Mouse (Mus musculus): ENCODE results near the gene Sypl. TPM values are rescaled to one million over a fixed set of nuclear protein-coding genes. Genes with fewer than 3 reads are reported as not detected.

Gene Sypl
- total RNA-seq (2015) (187 and 189 TPM in 2 replicates), total RNA-seq (2017) (65.5 and 71.7 TPM in 2 replicates)

- peak; percentile 87 for ATAC-seq (replicated peaks; ENCODE audit: poor library complexity)
Observed at GRCm38 (mm10) chr12:32953596-32954215, at the start of gene Sypl. Sypl (plus strand) TSS chr12:32953891.

- ATAC-seq (replicated peaks; ENCODE audit: poor library complexity) = no peak
Observed at GRCm38 (mm10) chr12:32909686-32910085, 44.0 kb upstream of the Sypl start.

DNA sequence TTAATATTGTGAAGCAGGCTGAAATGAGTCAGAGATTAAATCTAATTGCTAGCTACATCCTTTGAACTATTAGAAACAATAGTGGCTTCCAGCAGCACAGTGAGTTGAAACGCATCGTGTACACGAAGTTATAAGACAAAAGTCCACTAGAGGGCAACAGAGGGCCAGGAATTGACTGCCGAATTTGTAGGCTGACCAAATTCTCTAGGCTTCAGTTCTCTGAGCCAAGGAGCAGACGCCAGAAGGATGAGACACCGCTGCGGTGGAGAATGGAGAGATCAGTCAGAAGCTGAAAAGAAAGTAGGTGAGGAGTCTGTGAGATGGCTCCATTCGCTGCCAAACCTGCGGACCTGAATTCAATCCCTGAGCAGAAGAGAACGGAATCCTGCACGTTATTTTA, 43.6 kb upstream of the Sypl start:
- ATAC-seq (replicated peaks; ENCODE audit: poor library complexity) = peak; percentile 86

DNA sequence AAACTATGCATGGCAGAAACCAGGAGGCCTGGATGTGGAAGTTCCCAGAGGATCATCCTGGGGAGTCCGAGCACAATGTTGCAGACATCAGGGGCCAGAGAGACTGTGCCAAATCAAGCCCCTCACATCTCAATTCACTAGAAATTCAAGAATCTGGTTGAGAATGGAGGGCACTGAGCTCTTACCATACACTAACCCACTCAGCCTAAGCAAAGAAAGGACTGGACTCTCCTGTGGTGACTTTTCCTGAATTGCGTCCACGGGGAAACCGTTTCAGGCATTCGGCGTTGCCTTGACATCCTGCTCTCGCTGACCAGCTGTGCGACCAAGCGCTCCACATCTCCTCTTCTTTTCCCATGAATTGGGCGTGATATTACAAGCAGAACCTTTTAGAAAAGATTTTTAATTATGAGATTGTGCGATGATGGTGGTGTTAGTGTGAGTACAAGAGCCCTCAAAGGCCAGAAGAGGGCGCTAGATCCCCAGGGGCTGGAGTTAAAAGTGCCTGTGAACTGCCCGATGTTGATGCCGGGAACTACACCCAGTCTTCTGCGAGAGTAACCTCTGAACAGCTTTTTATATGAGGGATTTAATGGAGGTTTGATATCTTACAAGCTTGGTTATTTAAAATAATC, 43.0 kb upstream of the Sypl start:
- ATAC-seq (replicated peaks; ENCODE audit: poor library complexity) = peak; percentile 83

- ATAC-seq (replicated peaks; ENCODE audit: poor library complexity) = no peak
Observed at GRCm38 (mm10) chr12:32911569-32911968, 42.1 kb upstream of the Sypl start.

GRCm38 (mm10) chr12:32912772-32913171, 40.9 kb upstream of the Sypl start:
- ATAC-seq (replicated peaks; ENCODE audit: poor library complexity) = peak; percentile 73

DNA sequence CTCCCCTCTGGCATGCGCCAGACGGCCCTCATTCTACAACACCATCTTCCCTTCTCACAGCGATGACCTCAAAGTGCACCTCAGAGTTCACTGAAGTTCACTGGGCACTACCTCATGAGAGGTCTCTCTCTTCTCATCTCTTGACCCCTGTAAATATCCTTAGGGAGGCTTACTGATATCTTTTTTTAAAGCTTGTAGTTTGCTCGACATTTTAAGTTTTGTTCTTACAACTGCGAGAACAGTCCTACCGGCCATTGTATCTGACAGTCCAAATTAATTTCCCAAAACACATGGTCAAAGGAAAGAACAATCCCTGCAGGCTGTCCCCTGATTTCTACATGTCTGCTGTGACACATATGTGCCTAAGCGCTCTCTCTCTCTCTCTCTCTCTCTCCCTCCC, 35.0 kb upstream of the Sypl start:
- ATAC-seq (replicated peaks; ENCODE audit: poor library complexity) = no peak

DNA sequence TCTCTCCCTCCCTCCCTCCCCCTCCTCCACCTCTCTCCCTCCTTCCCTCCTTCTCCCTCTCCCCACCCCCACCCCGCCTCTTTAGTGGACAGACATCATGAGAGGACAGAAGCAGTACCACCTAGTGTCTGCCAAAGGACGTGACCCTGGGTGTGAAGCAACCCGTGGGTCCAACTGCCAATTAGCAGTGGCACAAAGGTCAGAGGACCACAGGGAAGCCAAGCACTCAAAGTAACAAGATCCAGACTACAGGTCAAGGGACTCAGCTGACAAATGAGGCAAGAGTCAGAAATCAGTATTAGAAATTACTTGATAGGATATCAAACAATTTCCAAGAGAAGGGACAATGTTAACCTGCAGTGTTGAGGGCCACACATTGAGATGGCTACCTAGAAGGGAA, 34.6 kb upstream of the Sypl start:
- ATAC-seq (replicated peaks; ENCODE audit: poor library complexity) = no peak

GRCm38 (mm10) chr12:32919527-32919926, 34.2 kb upstream of the Sypl start:
- no peak for ATAC-seq (replicated peaks; ENCODE audit: poor library complexity)

- ATAC-seq (replicated peaks; ENCODE audit: poor library complexity) = peak; percentile 95
Observed at GRCm38 (mm10) chr12:32920185-32920788, 33.4 kb upstream of the Sypl start.

- no peak for ATAC-seq (replicated peaks; ENCODE audit: poor library complexity)
Observed at GRCm38 (mm10) chr12:32921071-32921470, 32.6 kb upstream of the Sypl start.

DNA sequence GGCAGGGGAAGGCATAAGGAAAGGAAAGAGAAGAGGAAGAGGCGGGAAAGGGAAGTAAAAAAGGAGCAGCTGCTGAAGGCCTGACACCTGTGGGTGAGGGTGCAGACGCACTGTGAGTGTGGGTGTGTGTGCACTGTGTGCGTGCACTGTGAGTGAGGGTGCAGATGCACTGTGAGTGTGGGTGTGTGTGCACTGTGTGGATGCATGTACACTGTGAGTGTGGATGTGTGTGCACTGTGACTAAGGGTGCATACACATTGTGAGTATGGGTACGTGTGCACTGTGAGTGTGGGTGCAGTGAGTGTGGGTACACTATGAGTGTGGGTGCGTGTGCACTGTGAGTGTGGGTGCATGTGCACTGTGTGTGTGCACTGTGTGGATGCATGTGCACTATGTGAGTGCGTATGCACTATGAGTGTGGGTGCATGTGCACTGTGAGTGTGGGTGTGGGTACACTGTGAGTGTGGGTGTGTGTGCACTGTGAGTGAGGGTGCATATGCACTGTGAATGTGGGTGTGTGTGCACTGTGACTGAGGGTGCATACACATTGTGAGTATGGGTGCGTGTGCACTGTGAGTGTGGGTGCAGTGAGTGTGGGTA, 32.1 kb upstream of the Sypl start:
- peak; percentile 25; the same call in 1 of the 2 replicates for ATAC-seq (replicated peaks; ENCODE audit: poor library complexity)

DNA sequence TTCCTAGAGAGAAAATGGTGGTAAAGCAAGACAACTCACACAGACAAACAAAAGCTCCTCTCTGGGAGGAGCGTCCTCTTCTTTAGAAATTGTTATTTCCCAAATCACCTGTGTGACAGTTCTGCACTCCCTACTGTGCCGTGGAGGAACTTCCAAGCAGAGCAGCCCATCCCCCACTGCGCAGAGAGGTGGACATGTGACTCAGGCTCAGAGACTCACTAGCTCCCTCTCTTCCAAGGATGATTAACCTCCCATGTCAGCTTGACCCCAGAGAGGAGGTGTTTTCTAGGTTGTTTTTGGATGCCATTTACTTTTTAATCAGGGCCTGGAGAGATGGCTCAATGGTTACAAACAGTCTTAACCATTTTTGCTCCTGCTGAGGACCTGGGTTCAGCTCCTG, 29.4 kb upstream of the Sypl start:
- no peak for ATAC-seq (replicated peaks; ENCODE audit: poor library complexity)

DNA sequence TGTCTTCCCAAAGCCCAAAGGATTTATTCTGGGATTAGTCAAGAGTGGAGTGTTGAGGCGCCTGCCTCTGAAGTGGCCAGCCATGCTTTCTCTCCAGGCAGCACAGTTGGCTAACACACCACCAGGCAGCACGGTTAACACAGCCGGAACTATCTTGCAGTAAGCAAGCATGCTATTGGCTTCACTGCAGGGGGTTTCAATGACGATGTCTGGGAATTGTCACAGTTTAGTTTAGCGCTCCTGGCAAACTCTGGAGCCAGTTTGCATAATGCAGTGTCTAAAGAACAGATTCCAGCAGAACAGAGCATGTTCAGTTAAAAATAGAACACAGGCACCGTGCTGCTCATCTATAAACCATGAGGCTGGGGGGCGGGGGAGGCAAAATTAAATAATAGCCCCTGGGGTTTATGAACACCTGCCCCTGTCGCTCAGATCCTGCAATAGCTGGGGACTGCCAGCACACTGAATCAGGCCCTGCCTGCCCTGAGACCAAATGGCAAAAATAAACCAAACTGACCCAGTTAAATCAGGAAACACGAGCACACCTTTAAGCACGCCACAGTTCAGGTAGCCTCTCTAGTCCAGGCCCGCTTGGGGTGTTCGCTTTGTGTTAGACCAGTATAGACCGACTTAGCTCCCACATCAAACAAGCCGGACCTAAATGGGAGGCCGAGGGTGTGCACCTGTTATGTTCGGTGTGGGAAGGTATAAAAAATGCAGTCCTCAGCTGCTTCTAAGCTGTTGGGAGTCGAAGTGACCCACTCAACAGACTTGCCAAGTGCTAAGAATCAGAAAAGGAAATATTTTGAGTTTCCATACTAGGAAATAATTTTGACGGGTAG, 27.1 kb upstream of the Sypl start:
- ATAC-seq (replicated peaks; ENCODE audit: poor library complexity) = no peak

GRCm38 (mm10) chr12:32927231-32927835, 26.4 kb upstream of the Sypl start:
- no peak for ATAC-seq (replicated peaks; ENCODE audit: poor library complexity)

DNA sequence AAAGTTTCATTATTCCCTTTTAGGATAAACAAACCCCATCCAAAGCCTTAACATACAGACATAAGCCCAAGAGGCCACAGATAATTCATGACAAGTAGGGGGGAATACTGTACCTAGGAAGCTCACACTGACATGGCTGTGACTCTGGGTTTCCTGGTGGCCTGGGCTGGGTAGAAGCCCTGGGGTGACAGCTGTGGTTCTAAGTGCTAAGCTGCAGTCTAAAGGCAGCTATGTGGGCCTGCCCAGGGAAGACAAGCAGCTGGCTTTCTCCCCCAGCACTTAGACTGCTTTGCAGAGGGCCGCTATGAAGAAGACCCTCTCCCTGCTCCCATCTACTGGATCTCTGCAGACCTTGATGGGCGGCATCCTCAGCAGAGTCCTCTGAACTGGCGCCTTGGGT, 25.5 kb upstream of the Sypl start:
- ATAC-seq (replicated peaks; ENCODE audit: poor library complexity) = no peak

DNA sequence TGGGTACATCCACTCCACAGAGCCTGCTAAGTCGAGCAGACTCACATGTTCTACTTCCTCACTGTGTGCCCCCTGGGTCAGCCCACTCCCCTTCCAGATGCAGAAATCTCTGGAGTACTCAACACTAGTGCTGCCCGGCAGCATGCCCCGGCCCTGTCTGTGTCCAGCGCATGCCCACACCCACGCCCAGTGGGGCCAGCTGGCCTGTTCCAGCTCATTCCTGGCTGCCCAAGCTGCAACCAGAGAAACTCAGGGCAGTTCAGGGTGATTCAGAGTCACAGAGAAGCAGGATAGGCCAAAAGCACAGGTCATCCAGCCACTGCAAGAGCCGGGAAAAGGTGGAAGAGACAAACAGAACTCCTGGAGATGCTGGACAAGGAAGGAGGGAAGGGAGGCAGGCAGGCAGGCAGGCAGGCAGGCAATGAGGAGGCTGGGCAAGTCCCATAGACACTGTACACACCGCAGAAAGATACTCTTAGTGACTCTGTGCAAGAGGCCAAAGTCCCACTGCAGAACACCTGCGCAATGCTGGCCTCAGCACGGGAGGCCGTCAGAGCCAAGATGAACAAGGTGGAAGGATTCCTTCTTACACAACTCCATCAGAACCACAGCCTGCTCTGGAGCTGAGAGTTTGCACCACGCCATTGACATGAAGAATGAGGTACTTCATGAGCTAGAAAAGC, 23.7 kb upstream of the Sypl start:
- ATAC-seq (replicated peaks; ENCODE audit: poor library complexity) = no peak

- no peak for ATAC-seq (replicated peaks; ENCODE audit: poor library complexity)
Observed at GRCm38 (mm10) chr12:32930566-32930965, 23.1 kb upstream of the Sypl start.

- no peak for ATAC-seq (replicated peaks; ENCODE audit: poor library complexity)
Observed at GRCm38 (mm10) chr12:32936246-32936946, 17.3 kb upstream of the Sypl start.

Data from megakaryocyte progenitor cell, adult 5-6 weeks (primary cell).